Mouse (Mus musculus): ENCODE data around the gene Fam76a.

- TF ChIP-seq TCF12 (IDR thresholded peaks at IDR 0.05; ENCODE audit: insufficient read depth, poor library complexity, severe bottlenecking) (no peak), POLR2A (IDR thresholded peaks at IDR 0.05; ENCODE audit: insufficient read length, low read depth) (no peak), E2F4 (IDR thresholded peaks at IDR 0.05; ENCODE audit: insufficient read depth) (no peak), POLR2AphosphoS2 (IDR thresholded peaks at IDR 0.05; ENCODE audit: insufficient read length, low read depth) (no peak), SRF (IDR thresholded peaks at IDR 0.05; ENCODE audit: control insufficient read depth, insufficient read length, low read depth) (no peak), MAX (IDR thresholded peaks at IDR 0.05; ENCODE audit: low read depth) (no peak), MYOG (IDR thresholded peaks at IDR 0.05; ENCODE audit: control insufficient read depth in 1 of 3, insufficient read depth in 1 of 3, insufficient read length in 2 of 3, low read depth in 2 of 3) (no peak), MYOD1 (IDR thresholded peaks at IDR 0.05; ENCODE audit: control insufficient read depth in 1 of 3, insufficient read length in 2 of 3, low read depth in 2 of 3) (no peak), CEBPB (IDR thresholded peaks at IDR 0.05; ENCODE audit: insufficient read depth, poor library complexity, severe bottlenecking) (no peak)
These were observed 22.4 kb upstream of the Fam76a start for GRCm38 (mm10) chr4:132944776-132945175.
